Mouse (Mus musculus) erythroblast, embryonic 14.5 days (primary cell): Measurements from ENCODE around the gene H2-Ob. TPM values are rescaled to one million over a fixed set of nuclear protein-coding genes. Genes with fewer than 3 reads are reported as not detected.

Experiments
- H3K27me3 ChIP-seq: 2 replicates; pipeline ENCODE4 v1.6.1; 2012; ENCODE audit warnings: inconsistent platforms; ENCODE audit not compliant: control insufficient read depth
- H3K36me3 ChIP-seq: 2 replicates; pipeline ENCODE4 v1.6.1; 2012; ENCODE audit warnings: mild to moderate bottlenecking, inconsistent platforms; ENCODE audit not compliant: control insufficient read depth
- H3K4me1 ChIP-seq: 2 replicates; pipeline ENCODE4 v1.6.1; 2012; ENCODE audit warnings: inconsistent platforms; ENCODE audit not compliant: control insufficient read depth
- H3K4me3 ChIP-seq: replicated peaks from 2 replicates; pipeline ENCODE3; 2012; ENCODE audit warnings: moderate library complexity, mild to moderate bottlenecking, inconsistent platforms
- H3K9me3 ChIP-seq: 2 replicates; pipeline ENCODE4 v1.6.1; 2012; ENCODE audit warnings: low read length, inconsistent platforms, mixed read lengths; ENCODE audit not compliant: control insufficient read depth
- GATA1 ChIP-seq: IDR thresholded peaks from 2 replicates; pipeline ENCODE4 v1.6.1; 2012; ENCODE audit warnings: low read length, inconsistent platforms, mixed read lengths
- TAL1 ChIP-seq: IDR thresholded peaks from 3 replicates; pipeline ENCODE4 v1.6.1; 2012; ENCODE audit warnings: low read length, inconsistent platforms, mixed read lengths
- polyA plus RNA-seq: library from polyadenylated mRNA; stranded (reverse); fragments of >175 nt; gene quantifications from 2 replicates; pipeline ENCODE4 v1.2.3, GENCODE M21; 2012

Gene H2-Ob
- polyA plus RNA-seq, 1 experiment = not detected

- Histone ChIP-seq H3K4me1 (no peaks in the 10 kb centered on the region), H3K4me3 (no peak overlapping the region), H3K36me3 (no peaks in the 10 kb centered on the region), H3K27me3 (peaks cover 32% of the 10 kb centered on the region), H3K9me3 (no peaks in the 10 kb centered on the region)
- TF ChIP-seq TAL1 (no peak), GATA1 (no peak)
These were observed 29.6 kb downstream of the H2-Ob start for GRCm38 (mm10) chr17:34268262-34268661.

- H3K4me1 ChIP-seq = no peaks in the 10 kb centered on the region
- TF ChIP-seq TAL1 = no peak
- TF ChIP-seq GATA1 = no peak
- no peak overlapping the region for H3K4me3 ChIP-seq
These were observed 30.0 kb downstream of the H2-Ob start for GRCm38 (mm10) chr17:34268748-34269147.

GRCm38 (mm10) chr17:34269817-34270216 is 31.1 kb downstream of the H2-Ob start:
- H3K36me3 ChIP-seq = no peaks in the 10 kb centered on the region
- H3K4me3 ChIP-seq = no peak overlapping the region
- H3K27me3 ChIP-seq = peaks cover 16% of the 10 kb centered on the region
- no peaks in the 10 kb centered on the region for H3K9me3 ChIP-seq
- TF ChIP-seq TAL1 (no peak), GATA1 (no peak)
- H3K4me1 ChIP-seq = no peaks in the 10 kb centered on the region

More at GRCm38 (mm10) chr17:34268748-34269147, 30.0 kb downstream of the H2-Ob start:
- Histone ChIP-seq H3K9me3 (no peaks in the 10 kb centered on the region), H3K27me3 (peaks cover 27% of the 10 kb centered on the region), H3K36me3 (no peaks in the 10 kb centered on the region)

- TF ChIP-seq TAL1 = no peak
- no peak for TF ChIP-seq GATA1
- no peak overlapping the region for H3K4me3 ChIP-seq
These were observed 31.5 kb downstream of the H2-Ob start for GRCm38 (mm10) chr17:34270230-34270629.

GRCm38 (mm10) chr17:34270940-34271339 is 32.2 kb downstream of the H2-Ob start:
- Histone ChIP-seq H3K9me3 (no peaks in the 10 kb centered on the region), H3K27me3 (peaks cover 10% of the 10 kb centered on the region), H3K4me1 (no peaks in the 10 kb centered on the region), H3K4me3 (no peak overlapping the region), H3K36me3 (no peaks in the 10 kb centered on the region)
- TF ChIP-seq GATA1 = no peak
- TF ChIP-seq TAL1 = no peak

More at GRCm38 (mm10) chr17:34270230-34270629, 31.5 kb downstream of the H2-Ob start:
- no peaks in the 10 kb centered on the region for H3K36me3 ChIP-seq
- H3K4me1 ChIP-seq = no peaks in the 10 kb centered on the region
- H3K9me3 ChIP-seq = no peaks in the 10 kb centered on the region
- peaks cover 12% of the 10 kb centered on the region for H3K27me3 ChIP-seq

- H3K36me3 ChIP-seq = no peaks in the 10 kb centered on the region
- no peaks in the 10 kb centered on the region for H3K4me1 ChIP-seq
- H3K4me3 ChIP-seq = no peak overlapping the region
- no peaks in the 10 kb centered on the region for H3K9me3 ChIP-seq
- H3K27me3 ChIP-seq = peaks cover 9% of the 10 kb centered on the region
- TF ChIP-seq TAL1 (no peak), GATA1 (no peak)
These were observed 33.4 kb downstream of the H2-Ob start for GRCm38 (mm10) chr17:34272102-34272501.

- Histone ChIP-seq H3K4me3 (no peak overlapping the region), H3K27me3 (no peaks in the 10 kb centered on the region), H3K9me3 (no peaks in the 10 kb centered on the region), H3K36me3 (no peaks in the 10 kb centered on the region), H3K4me1 (no peaks in the 10 kb centered on the region)
- TF ChIP-seq GATA1 (no peak), TAL1 (no peak)
These were observed 41.9 kb downstream of the H2-Ob start for GRCm38 (mm10) chr17:34280499-34281038.

- H3K9me3 ChIP-seq = no peaks in the 10 kb centered on the region
- no peaks in the 10 kb centered on the region for H3K27me3 ChIP-seq
- H3K4me1 ChIP-seq = no peaks in the 10 kb centered on the region
- H3K4me3 ChIP-seq = no peak overlapping the region
- TF ChIP-seq TAL1 = no peak
- H3K36me3 ChIP-seq = no peaks in the 10 kb centered on the region
These were observed 43.1 kb downstream of the H2-Ob start for GRCm38 (mm10) chr17:34281836-34282235.

GRCm38 (mm10) chr17:34285371-34285770 is 46.7 kb downstream of the H2-Ob start:
- Histone ChIP-seq H3K4me1 (no peaks in the 10 kb centered on the region), H3K4me3 (no peak overlapping the region), H3K27me3 (no peaks in the 10 kb centered on the region), H3K9me3 (no peaks in the 10 kb centered on the region), H3K36me3 (no peaks in the 10 kb centered on the region)
- TF ChIP-seq GATA1 (no peak), TAL1 (no peak)

GRCm38 (mm10) chr17:34285848-34286247 is 47.1 kb downstream of the H2-Ob start:
- Histone ChIP-seq H3K27me3 (no peaks in the 10 kb centered on the region), H3K4me1 (no peaks in the 10 kb centered on the region), H3K9me3 (no peaks in the 10 kb centered on the region), H3K36me3 (no peaks in the 10 kb centered on the region), H3K4me3 (no peak overlapping the region)
- no peak for TF ChIP-seq GATA1
- TF ChIP-seq TAL1 = no peak
